Mouse (Mus musculus): Measurements from ENCODE around the gene Birc2. TPM values are rescaled to one million over a fixed set of nuclear protein-coding genes. Genes with fewer than 3 reads are reported as not detected.
"Not testable (repeated sequence)": the region's sequence is repeated elsewhere in the genome, so short reads cannot be mapped to it uniquely, and the experiment has no call there.

The Birc2 gene
- total RNA-seq (2015; ENCODE audit: low replicate concordance) (29.4 and 33.2 TPM in 2 replicates), total RNA-seq (2017; ENCODE audit: low replicate concordance) (35.0 and 37.4 TPM in 2 replicates)

DNA sequence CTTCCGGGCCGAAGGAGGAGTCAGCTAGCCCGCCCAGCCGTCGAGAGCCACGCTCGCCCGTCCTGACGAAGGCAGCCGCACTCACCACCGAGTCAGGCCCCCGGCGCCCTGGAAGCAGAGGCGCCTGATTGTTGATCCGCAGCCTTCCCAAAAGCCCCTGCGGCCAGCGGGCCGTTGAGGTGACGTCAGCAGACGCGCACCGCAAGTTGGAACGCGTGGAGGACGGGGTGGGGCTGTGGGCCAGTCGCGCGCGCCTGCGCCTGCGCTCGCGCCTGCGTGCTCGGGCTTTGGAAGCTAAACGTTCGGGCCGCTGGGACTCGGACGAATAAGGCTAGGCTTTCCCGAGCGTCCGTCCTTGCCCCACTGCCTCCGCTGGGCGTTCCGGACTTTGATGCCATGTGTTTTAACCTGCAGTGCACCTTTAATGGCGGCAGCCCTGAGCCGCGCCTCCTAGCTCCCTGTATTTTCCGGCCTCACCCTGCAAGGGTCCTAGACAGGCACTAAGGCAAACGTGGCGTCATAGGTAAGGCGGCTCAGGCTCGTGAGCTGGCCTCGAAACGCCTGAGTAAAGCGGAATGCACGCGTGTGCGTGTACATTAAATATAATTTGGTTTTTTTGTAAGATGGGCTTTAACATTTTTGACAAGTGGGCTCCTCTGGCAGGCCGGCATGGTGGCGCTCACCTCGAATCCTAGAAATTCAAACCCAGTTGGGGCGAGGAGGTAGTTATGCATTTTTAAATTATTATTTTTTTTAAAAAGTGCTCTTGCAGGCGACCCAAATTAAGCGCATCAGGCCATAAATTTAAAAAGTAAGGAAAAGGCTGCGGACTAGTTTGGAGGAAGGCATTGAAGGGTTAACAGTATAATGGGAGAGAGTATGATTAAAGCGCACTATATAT, at the start of gene Birc2:
TSS of gene Birc2 (minus strand) at position 160 of the 901 bp plus-strand sequence.
- ATAC-seq (replicated peaks; ENCODE audit: low FRiP score, poor library complexity, severe bottlenecking) = peak; percentile 96

DNA sequence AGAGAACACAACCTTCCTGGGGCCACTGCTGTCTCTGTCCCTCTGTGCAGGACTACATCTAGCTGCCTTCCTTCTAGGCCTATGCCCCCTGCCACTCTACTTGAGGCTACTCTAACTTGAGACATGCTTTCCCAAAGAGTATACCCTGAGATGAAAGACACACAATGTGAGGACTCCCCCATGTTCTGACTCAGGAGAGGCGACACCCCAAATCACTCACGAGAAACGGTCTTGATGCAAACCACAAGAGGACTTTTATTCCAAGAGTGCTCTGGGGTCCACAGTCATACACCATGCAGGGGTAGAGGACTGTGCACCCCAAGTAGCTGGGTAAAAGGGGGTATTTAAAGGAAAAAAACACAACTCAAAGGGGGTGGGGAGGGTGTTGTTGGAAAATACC, 47.5 kb upstream of the Birc2 start:
- no peak for ATAC-seq (replicated peaks; ENCODE audit: low FRiP score, poor library complexity, severe bottlenecking)

DNA sequence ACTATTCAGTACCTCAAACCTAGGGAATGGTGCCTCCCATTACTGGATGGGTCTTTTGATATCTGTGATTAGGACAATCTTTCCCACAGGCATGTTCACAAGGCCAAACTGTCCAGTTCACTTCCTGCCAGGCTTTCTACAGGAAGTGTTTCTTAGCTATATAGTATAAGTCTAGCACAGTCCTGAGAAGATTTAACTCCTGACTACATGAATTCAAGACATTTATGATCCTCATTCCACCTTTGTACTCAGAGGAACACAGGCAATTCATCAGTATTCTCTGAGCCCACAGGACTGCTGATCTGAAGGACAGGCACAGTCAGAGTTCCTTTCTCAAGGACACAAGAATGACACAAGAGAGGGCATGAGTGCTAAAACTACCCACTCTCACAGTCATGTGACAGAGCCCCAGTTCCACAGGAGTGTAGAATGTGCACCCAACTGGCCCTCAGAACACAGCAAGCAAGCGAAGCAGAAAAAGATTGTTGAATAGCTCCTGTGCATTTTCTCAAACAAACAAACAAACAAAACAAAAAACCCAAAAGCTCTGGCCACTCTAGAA, 45.5 kb upstream of the Birc2 start:
- ATAC-seq (replicated peaks; ENCODE audit: low FRiP score, poor library complexity, severe bottlenecking) = no peak

GRCm38 (mm10) chr9:7873511-7874211, 36.8 kb upstream of the Birc2 start:
- no peak for ATAC-seq (replicated peaks; ENCODE audit: low FRiP score, poor library complexity, severe bottlenecking)

- peak; percentile 92 for ATAC-seq (replicated peaks; ENCODE audit: low FRiP score, poor library complexity, severe bottlenecking)
Measured at GRCm38 (mm10) chr9:7872775-7873439, 36.0 kb upstream of the Birc2 start, which contains the start of gene Birc3. Gene Birc3, minus strand, starts transcription at chr9:7873186.

DNA sequence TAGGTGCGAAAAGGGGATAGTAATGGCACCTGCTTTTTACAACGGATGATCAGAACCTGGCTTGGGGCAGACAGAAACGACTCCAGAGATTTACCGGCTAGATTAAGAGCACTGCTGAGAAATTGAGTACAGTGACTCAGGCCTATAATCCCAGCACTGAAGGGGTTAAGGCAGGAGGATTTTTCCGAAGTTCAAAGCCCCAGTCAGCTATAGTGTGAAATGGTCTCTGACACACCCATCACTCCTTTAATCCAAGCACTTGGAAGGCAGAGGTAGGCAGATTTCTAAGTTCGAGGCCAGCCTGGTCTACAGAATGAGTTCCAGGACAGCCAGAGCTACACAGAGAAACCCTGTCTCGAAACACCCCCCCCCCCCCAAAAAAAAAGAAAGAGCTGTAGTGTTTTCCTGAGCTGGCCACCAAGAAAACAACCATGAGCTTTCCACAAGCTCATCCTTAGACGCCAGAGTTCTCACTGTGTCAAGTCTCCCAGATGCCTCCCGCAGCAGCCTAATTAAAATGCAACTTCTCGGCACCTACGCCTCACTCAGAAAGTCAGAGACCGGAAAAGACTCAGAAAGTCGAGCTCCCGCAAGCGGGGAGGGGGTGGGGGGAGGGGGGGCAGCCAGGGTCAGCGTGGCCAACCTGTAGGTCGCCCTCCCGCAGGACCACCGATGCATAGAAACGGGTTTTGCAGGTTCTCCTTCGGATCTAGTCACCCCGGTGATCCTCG, 35.3 kb upstream of the Birc2 start:
- no peak for ATAC-seq (replicated peaks; ENCODE audit: low FRiP score, poor library complexity, severe bottlenecking)

GRCm38 (mm10) chr9:7871316-7872043, 34.6 kb upstream of the Birc2 start:
- ATAC-seq (replicated peaks; ENCODE audit: low FRiP score, poor library complexity, severe bottlenecking) = no peak

DNA sequence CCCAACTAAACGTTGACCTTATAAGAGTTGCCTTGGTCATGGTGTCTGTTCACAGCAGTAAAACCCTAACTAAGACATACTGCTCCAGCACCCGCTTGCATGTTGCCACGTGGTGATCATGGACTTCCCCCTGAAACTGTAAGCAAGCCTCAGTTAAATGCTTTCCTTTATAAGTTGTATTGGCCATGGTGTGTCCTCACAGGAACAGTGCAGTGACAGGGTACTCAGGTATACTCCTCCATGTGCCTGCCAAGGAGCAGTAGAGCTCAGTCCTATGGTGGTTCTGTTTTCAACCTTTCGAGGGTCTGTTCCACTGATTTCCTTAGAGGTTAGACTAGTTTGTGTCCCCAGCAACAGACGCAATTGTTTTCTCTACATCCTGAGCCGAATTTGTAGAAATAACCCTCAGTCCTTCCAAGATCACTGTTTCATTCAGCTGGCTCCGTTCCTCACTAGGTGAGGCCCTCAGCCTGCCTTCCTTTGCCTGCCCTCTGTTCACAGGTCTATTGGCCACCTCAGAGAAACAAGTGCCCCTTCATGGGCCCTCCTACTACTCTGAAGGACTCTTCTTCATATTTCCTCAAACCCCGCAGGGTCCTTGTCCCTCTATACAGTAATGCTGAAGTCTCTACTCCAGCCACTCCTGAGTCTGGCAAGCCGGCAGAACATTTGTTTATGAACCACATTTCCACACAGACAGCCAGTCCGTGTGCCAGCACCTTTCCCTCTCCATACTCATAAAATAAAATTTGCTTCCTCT, 33.9 kb upstream of the Birc2 start:
- no peak for ATAC-seq (replicated peaks; ENCODE audit: low FRiP score, poor library complexity, severe bottlenecking)

- no peak for ATAC-seq (replicated peaks; ENCODE audit: low FRiP score, poor library complexity, severe bottlenecking)
Measured at GRCm38 (mm10) chr9:7868838-7869491, 32.1 kb upstream of the Birc2 start.

DNA sequence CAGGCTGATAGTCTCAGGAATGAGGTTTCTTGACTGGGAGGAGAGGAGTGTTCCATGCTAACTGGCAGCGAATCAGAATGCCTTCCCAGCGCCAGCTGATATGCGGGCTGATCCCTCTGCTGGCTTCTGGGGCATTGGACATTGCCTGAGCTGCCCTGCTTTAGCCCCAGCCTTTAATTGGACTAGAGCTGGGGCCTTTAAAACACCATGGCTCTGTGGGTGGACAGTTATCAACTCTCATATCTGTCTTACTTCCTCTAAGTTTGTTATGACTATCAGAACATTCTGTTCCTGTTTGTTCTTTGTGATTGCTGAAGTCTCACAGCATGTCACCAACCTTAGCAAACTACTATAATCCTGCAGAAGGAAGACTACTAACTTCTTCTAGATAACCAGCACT, 31.1 kb upstream of the Birc2 start:
- ATAC-seq (replicated peaks; ENCODE audit: low FRiP score, poor library complexity, severe bottlenecking) = no peak

DNA sequence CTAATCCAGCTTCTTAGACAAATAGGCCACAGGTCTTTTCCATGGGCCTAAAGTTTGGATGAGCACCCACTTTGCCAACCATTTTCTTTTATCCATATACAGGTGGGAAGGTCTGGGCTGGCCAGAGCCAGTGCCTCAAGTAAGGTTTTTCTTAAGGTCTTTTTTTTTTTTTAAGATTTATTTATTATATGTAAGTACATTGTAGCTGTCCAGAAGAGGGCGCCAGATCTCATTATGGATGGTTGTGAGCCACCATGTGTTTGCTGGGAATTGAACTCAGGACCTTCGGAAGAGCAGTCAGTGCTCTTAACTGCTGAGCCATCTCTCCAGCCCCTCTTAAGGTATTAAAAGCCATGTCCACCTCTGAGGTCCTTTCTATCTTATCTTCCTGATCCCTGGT, 30.1 kb upstream of the Birc2 start:
- not testable (repeated sequence) for ATAC-seq (replicated peaks; ENCODE audit: low FRiP score, poor library complexity, severe bottlenecking)

DNA sequence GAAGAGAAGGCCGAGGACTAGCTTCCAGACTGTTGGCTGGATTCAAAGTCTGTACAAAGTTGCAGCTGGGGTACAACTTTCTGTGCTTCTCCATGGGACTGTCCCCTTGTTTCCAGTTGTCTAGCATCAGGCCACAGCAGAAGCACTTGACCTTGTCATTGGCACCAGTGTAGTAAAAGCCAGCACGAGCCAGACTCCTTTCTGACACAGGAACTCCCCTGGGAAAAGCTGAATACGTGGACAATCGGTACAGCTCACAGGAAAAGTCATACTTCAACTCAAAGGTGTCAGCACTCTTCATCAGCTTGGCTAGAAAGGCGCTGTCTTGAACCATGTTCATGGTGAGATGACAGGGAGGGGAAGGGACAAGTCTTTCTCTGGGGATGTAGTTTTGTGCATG, 24.1 kb upstream of the Birc2 start:
- ATAC-seq (replicated peaks; ENCODE audit: low FRiP score, poor library complexity, severe bottlenecking) = no peak

DNA sequence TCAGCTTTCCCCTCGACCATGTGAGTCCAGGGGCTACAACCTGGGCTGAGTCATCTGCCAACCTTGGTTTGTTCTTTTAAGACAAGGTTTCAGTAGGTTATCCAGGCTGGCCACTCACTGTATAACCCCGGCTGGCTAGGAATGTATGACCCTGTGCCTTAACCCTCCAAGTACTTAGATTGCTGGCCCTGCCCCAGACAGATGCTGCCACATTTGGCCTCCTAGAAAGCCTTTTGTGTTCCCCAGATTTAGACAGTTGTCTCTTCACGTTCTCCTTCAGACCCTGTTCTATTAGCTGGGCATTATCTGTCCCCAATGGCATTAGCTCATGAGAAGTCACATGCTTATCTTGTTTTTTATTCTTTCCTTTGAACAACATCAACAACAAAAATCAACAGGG, 19.0 kb upstream of the Birc2 start:
- no peak for ATAC-seq (replicated peaks; ENCODE audit: low FRiP score, poor library complexity, severe bottlenecking)

- no peak for ATAC-seq (replicated peaks; ENCODE audit: low FRiP score, poor library complexity, severe bottlenecking)
Measured at GRCm38 (mm10) chr9:7855374-7855773, 18.5 kb upstream of the Birc2 start.

DNA sequence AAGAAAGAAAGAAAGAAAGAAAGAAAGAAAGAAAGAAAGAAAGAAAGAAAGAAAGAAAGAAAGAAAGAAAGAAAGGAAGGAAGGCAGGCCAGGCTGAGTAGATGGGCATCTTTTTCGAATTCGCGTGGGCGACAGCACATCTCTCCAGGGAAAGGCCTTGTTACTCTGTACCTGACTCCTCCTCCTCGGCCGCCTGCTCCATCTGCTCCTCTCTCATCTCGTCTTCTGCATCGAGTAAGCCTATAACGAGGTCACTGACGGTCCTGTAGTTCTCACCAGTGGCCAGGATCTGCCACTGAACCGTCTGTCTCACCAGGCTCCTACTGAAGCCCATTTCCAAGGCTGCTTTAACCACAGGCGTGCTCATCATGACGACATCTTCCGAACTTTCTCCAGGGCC, 17.3 kb upstream of the Birc2 start:
- ATAC-seq (replicated peaks; ENCODE audit: low FRiP score, poor library complexity, severe bottlenecking) = not testable (repeated sequence)

DNA sequence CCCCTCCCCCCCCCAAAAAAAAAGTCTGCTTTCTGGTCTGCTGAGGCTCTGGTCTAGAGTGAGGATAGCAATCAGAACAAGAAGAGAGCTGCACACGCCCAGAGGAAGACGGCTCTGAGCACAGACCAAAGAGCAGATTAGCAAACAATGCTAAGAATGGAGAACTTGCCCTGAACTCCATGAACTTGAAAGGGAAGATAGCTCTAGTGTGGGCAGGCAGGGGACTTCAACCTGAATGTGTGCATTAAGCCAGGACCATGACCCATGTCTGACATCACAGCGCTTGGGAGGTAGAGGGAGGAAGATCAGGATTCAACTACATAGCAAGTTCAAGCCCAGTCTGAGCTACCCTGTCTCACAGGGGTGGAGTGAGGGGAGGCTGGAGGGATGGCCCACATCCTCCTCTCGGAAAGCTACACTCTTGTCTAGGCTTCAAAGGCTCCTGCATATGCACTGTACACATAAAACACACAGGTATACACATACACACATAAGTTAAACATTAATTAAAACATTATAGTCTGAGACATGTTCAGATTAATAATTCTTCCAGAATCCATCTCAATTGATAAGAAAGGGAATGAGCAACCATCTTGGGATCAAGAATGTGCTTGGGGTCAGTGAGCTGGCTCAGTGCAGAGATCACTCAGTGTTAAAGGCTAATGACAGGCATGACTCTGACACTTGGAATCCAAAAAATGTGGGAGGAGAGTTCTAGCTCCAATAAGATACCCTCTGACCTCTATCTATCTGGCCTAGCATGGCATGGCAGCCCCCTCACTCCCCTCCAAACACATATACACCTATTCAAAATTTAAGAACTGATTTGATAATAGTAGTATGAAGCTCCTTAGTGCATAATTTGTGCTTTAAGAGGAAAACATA, 15.7 kb upstream of the Birc2 start:
- no peak for ATAC-seq (replicated peaks; ENCODE audit: low FRiP score, poor library complexity, severe bottlenecking)

- ATAC-seq (replicated peaks; ENCODE audit: low FRiP score, poor library complexity, severe bottlenecking) = no peak
Measured at GRCm38 (mm10) chr9:7851841-7852240, 15.0 kb upstream of the Birc2 start.

Data from erythroblast, adult 5-6 weeks (primary cell).